Mouse (Mus musculus) heart, adult 2 months (tissue): ENCODE measurements around the gene Npas1.

Experiments
- CTCF ChIP-seq: fragments of 200-600 bp; IDR thresholded peaks from 2 replicates; pipeline ENCODE4 v1.8.1; 2022; ENCODE audit warnings: antibody characterized with exemption, mild to moderate bottlenecking, moderate library complexity
- EP300 ChIP-seq: fragments of 200-500 bp; IDR thresholded peaks from 2 replicates; pipeline ENCODE4 v1.6.1; 2011; ENCODE audit warnings: low read depth, low read length, control low read depth; ENCODE audit not compliant: insufficient read depth
- POLR2A ChIP-seq: fragments of 200-500 bp; IDR thresholded peaks from 2 replicates; pipeline ENCODE4 v1.6.1; 2011; ENCODE audit warnings: mild to moderate bottlenecking, low read depth, low read length, control low read depth; ENCODE audit not compliant: insufficient read depth

DNA sequence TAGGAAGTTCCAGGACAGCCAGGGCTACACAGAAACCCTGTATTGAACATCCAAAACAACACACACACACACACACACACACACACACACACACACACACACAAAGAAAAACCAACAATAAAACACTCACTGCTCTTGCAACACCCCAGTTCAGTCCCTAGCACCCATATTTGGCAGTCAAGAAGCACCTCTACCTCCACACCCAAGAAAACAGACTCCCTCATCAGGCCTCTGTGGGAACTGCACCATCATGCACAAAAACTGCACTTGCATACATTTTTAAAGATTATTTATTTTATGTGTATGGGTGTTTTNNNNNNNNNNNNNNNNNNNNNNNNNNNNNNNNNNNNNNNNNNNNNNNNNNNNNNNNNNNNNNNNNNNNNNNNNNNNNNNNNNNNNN, 36.3 kb downstream of the Npas1 start:
- TF ChIP-seq CTCF (peak; percentile 44), POLR2A (no peak), EP300 (no peak)
